Mouse (Mus musculus) liver, embryonic 13.5 days (tissue): ENCODE results near the gene E4f1. TPM values are rescaled to one million over a fixed set of nuclear protein-coding genes. Genes with fewer than 3 reads are reported as not detected.

Source experiments
- ATAC-seq: fragments of 200-750 bp; cut with Nextera tagmentation; 2 replicates; pipeline ENCODE4 v1.8.0; 2017; ENCODE audit warnings: low read depth, mild to moderate bottlenecking, moderate number of reproducible peaks, moderate library complexity
- DNase-seq: peaks from one replicate; pipeline ENCODE4 v3.0.0; 2022
- H3K27ac ChIP-seq: fragments of 300-500 bp; sonication (generic); 2 replicates; pipeline ENCODE4 v1.5.1; 2015; ENCODE audit warnings: moderate library complexity, mild to moderate bottlenecking, inconsistent platforms
- H3K27me3 ChIP-seq: fragments of 300-500 bp; sonication (generic); 2 replicates; pipeline ENCODE4 v1.6.1; 2015; ENCODE audit warnings: mild to moderate bottlenecking, inconsistent platforms
- H3K36me3 ChIP-seq: fragments of 300-500 bp; sonication (generic); 2 replicates; pipeline ENCODE4 v1.6.1; 2015; ENCODE audit warnings: mild to moderate bottlenecking, inconsistent platforms
- H3K4me1 ChIP-seq: fragments of 300-500 bp; sonication (generic); replicated peaks from 2 replicates; pipeline ENCODE4 v1.6.1; 2015; ENCODE audit warnings: inconsistent platforms
- H3K4me2 ChIP-seq: fragments of 300-500 bp; sonication (generic); 2 replicates; pipeline ENCODE4 v1.6.1; 2015; ENCODE audit warnings: inconsistent platforms, mild to moderate bottlenecking, moderate library complexity
- H3K4me3 ChIP-seq: fragments of 300-500 bp; sonication (generic); replicated peaks from 2 replicates; pipeline ENCODE4 v1.5.1; 2015; ENCODE audit warnings: mild to moderate bottlenecking, inconsistent platforms
- H3K9ac ChIP-seq: fragments of 300-500 bp; sonication (generic); 2 replicates; pipeline ENCODE4 v1.6.1; 2015; ENCODE audit warnings: mild to moderate bottlenecking, inconsistent platforms
- H3K9me3 ChIP-seq: fragments of 300-500 bp; sonication (generic); replicated peaks from 2 replicates; pipeline ENCODE4 v1.6.1; 2016; ENCODE audit warnings: inconsistent platforms
- WGBS: fragments of 180-500 bp; shearing (Covaris S2); methylation state at CpG from one replicate; pipeline ENCODE4 v1.1.7; 2015; ENCODE audit not compliant: insufficient replicate concordance; 5-methylcytosine and 5-hydroxymethylcytosine counted together
- polyA plus RNA-seq: library from polyadenylated mRNA; unstranded; fragments of >200 nt; fragmentation: Nextera tagmentation; extraction: Ambion mirVana; gene quantifications from 2 replicates; pipeline ENCODE4 v1.2.1, GENCODE M21; 2015

Gene E4f1
- polyA plus RNA-seq, 1 experiment from 2014 or later = 13.0 TPM

GRCm38 (mm10) chr17:24451220-24451619 lies 18.9 kb downstream of the E4f1 start:
- no peaks in the 10 kb centered on the region for H3K27me3 ChIP-seq
- ATAC-seq = no peak
- WGBS = 88% methylated on average over 6 of the region's 6 CpGs
- no peak overlapping the region for H3K4me2 ChIP-seq
- no peak overlapping the region for H3K4me3 ChIP-seq
- no peaks in the 10 kb centered on the region for H3K9me3 ChIP-seq
- H3K27ac ChIP-seq = no peak overlapping the region
- no peak overlapping the region for H3K9ac ChIP-seq
- peaks cover 28% of the 10 kb centered on the region for H3K4me1 ChIP-seq
- H3K36me3 ChIP-seq = peaks cover 52% of the 10 kb centered on the region
- DNase-seq = no peak

DNA sequence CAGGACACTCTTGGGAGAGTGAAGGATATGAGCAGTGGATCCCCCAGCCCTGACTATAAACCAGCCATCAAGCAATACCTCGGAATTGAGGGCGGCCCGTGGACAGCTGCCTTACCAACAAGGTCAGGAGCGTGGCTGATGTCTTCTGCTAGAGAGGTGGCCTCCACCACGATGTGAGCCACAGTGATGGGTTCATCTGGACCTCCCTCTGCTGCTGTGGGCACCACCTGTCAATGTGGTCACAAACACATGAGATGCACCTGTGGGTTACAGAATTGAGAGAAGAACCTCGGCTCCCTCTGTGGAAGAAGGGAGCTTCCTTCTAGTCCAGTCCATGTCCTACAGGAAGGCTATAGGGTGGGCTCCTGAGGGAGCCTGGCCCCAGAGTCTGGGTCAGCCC lies 20.6 kb downstream of the E4f1 start:
- H3K27me3 ChIP-seq = no peaks in the 10 kb centered on the region
- H3K4me2 ChIP-seq = no peak overlapping the region
- H3K27ac ChIP-seq = no peak overlapping the region
- WGBS = 83% methylated on average over 6 of the region's 6 CpGs
- no peak overlapping the region for H3K9ac ChIP-seq
- DNase-seq (no peak), ATAC-seq (no peak)
- H3K4me1 ChIP-seq = peaks cover 20% of the 10 kb centered on the region
- no peak overlapping the region for H3K4me3 ChIP-seq
- no peaks in the 10 kb centered on the region for H3K9me3 ChIP-seq
- H3K36me3 ChIP-seq = peaks cover 69% of the 10 kb centered on the region

- H3K4me1 ChIP-seq = no peaks in the 10 kb centered on the region
- no peak overlapping the region for H3K9ac ChIP-seq
- no peak overlapping the region for H3K4me3 ChIP-seq
- 81% methylated on average over 8 of the region's 8 CpGs for WGBS
- DNase-seq (no peak), ATAC-seq (no peak)
- peaks cover 81% of the 10 kb centered on the region for H3K36me3 ChIP-seq
- no peaks in the 10 kb centered on the region for H3K9me3 ChIP-seq
- no peaks in the 10 kb centered on the region for H3K27me3 ChIP-seq
- H3K27ac ChIP-seq = no peak overlapping the region
- no peak overlapping the region for H3K4me2 ChIP-seq
Observed at GRCm38 (mm10) chr17:24446590-24446989, 23.5 kb downstream of the E4f1 start.

GRCm38 (mm10) chr17:24443409-24443808 lies 26.7 kb downstream of the E4f1 start:
- Histone ChIP-seq H3K4me1 (no peaks in the 10 kb centered on the region), H3K4me2 (no peak overlapping the region), H3K27me3 (no peaks in the 10 kb centered on the region), H3K9me3 (no peaks in the 10 kb centered on the region), H3K9ac (no peak overlapping the region), H3K36me3 (peaks cover 76% of the 10 kb centered on the region), H3K27ac (no peak overlapping the region), H3K4me3 (no peak overlapping the region)
- ATAC-seq = no peak
- WGBS = 84% methylated on average over 4 of the region's 4 CpGs
- no peak for DNase-seq

DNA sequence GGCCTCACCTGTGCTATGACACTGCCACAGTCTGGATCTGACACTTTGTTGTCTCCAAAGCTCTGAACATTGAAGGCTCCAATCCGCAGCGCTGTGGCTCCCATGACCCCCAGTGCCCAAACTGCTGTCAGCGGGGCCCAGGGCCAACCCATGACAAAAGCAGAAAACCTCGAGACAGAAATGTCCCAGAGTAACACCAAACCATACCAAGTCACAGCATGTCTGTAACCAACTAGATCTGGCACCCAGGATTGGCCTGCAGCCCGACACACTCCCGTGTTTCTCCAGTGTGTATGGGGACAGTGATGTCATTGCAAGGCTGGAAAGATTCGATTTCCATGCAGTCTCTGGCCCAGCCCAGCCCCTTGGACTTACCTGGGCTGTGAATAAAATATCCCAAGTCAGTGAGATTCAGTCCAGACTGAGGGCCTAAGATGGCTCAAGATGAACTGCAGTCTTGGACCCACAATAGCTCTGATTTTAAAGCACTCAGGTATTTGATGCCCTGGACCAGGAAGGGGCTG lies 27.4 kb downstream of the E4f1 start, which contains the start of gene Dnase1l2:
Gene Dnase1l2, minus strand, starts transcription at position 474 of the 524 bp plus-strand sequence.
- Histone ChIP-seq H3K27me3 (no peaks in the 10 kb centered on the region), H3K9ac (no peak within 1 kb of the TSS), H3K4me3 (no peak within 1 kb of the TSS), H3K4me2 (no peak within 1 kb of the TSS), H3K4me1 (no peaks in the 10 kb centered on the region), H3K36me3 (peaks cover 76% of the 10 kb centered on the region), H3K27ac (no peak within 1 kb of the TSS), H3K9me3 (no peaks in the 10 kb centered on the region)
- WGBS = 74% methylated on average over 7 of the region's 7 CpGs
- DNase-seq = no peak
- ATAC-seq = no peak

DNA sequence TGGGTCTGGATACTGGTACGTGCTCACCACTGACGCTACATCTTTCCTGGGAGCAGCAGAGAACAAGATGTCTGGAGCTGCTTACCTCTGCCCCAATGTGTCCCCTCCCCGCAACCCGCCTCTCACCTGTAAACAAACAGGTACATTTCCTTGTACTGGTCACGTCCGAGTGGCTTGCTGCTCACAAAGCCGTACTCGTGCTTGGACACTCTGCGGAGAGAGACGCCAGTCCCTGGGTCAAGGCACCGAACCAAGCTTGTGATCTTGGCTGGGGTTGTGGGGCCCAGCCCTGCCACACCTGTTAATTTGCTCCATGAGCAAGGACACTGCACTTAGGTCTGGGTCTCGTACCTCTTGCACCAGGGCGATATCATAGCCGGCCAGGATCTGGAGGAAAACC lies 28.0 kb downstream of the E4f1 start:
- H3K27ac ChIP-seq = no peak overlapping the region
- peaks cover 75% of the 10 kb centered on the region for H3K36me3 ChIP-seq
- H3K27me3 ChIP-seq = no peaks in the 10 kb centered on the region
- no peaks in the 10 kb centered on the region for H3K9me3 ChIP-seq
- 86% methylated on average over 14 of the region's 14 CpGs for WGBS
- no peak for DNase-seq
- H3K4me3 ChIP-seq = no peak overlapping the region
- ATAC-seq = no peak
- no peak overlapping the region for H3K9ac ChIP-seq
- H3K4me2 ChIP-seq = no peak overlapping the region
- no peaks in the 10 kb centered on the region for H3K4me1 ChIP-seq

- DNase-seq (no peak), ATAC-seq (no peak)
- Histone ChIP-seq H3K4me2 (no peak overlapping the region), H3K9me3 (no peaks in the 10 kb centered on the region), H3K4me3 (no peak overlapping the region), H3K27me3 (no peaks in the 10 kb centered on the region), H3K36me3 (peaks cover 75% of the 10 kb centered on the region), H3K4me1 (no peaks in the 10 kb centered on the region), H3K9ac (no peak overlapping the region), H3K27ac (no peak overlapping the region)
- WGBS = 50% methylated on average over 2 of the region's 2 CpGs
Observed at GRCm38 (mm10) chr17:24441148-24441547, 29.0 kb downstream of the E4f1 start.

- Histone ChIP-seq H3K27ac (no peak overlapping the region), H3K27me3 (no peaks in the 10 kb centered on the region), H3K36me3 (peaks cover 74% of the 10 kb centered on the region), H3K9ac (no peak overlapping the region), H3K4me2 (no peak overlapping the region), H3K4me1 (no peaks in the 10 kb centered on the region), H3K4me3 (no peak overlapping the region), H3K9me3 (no peaks in the 10 kb centered on the region)
- DNase-seq (no peak), ATAC-seq (no peak)
- WGBS = 91% methylated on average over 8 of the region's 8 CpGs
Observed at GRCm38 (mm10) chr17:24440377-24440776, 29.7 kb downstream of the E4f1 start.

DNA sequence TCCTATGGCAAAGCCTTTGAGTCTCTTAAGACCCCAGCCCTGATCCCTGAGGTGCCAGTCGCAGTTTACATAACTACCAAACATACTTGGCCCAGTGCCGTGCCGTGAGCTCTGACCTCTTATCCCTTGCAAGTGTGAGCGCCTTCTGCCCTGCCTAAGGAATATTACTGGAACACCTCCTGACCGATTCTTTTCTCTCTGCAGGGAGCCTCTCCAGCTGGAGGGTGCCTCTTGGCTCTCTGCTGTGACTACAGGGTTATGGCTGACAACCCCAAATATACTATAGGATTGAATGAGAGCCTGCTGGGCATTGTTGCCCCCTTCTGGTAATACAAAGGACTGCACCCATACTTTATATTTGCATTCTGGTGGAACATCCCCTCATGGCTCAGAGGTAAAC lies 33.1 kb downstream of the E4f1 start:
- WGBS = 81% methylated on average over 5 of the region's 5 CpGs

DNA sequence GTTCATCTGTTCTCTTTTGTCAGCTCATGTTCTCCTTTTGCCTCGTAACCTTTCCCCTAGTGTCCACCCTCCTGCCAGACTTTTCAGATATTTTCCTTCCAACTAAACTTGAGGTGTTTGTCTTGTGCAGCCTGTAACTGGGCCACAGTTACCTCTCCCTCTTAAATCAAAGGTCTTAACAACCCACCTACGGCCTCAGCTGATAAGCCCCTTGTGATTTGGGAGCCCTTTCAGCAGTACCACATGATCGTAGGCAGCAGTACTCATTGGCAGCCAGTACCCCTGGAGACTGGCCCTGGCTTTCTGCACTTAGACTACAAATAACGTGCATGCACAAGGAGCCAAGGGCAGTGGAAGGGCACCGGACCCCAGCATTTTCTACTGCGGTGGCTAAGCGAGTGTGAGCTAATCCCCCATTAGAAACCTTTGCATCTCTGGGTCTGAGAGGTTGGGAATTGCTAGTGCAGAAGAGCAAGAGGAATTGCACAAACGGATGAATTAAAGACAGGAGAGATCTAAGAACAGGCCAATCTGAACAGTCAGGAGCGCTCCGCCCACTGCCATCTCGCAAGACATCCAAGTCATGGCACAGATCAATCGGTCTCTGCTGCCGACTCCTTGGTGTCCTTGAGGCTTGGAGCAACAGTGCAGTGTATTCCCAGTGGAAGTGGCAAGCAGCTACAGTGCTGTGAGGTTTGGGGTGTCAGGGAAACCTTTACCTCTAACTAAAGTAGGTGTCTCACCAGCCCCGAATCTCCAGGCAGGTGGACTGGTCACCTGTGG lies 40.7 kb downstream of the E4f1 start:
- Histone ChIP-seq H3K4me1 (peaks cover 32% of the 10 kb centered on the region), H3K4me2 (no peak overlapping the region), H3K27ac (0 out of 2 replicates have a peak overlapping the region, but pooled peaks have one; percentile 16), H3K9ac (no peak overlapping the region), H3K27me3 (no peaks in the 10 kb centered on the region), H3K4me3 (no peak overlapping the region), H3K9me3 (no peaks in the 10 kb centered on the region), H3K36me3 (peaks cover 34% of the 10 kb centered on the region)
- WGBS = 80% methylated on average over 14 of the region's 14 CpGs
- ATAC-seq (no peak), DNase-seq (no peak)

More for the DNA sequence above, 33.1 kb downstream of the E4f1 start:
- Histone ChIP-seq H3K27me3 (no peaks in the 10 kb centered on the region), H3K9ac (no peak overlapping the region), H3K36me3 (peaks cover 72% of the 10 kb centered on the region), H3K4me3 (no peak overlapping the region), H3K9me3 (no peaks in the 10 kb centered on the region), H3K4me2 (no peak overlapping the region), H3K4me1 (no peaks in the 10 kb centered on the region), H3K27ac (no peak overlapping the region)
- ATAC-seq = peak; percentile 47
- DNase-seq = peak; percentile 35

GRCm38 (mm10) chr17:24427170-24427557 lies 42.9 kb downstream of the E4f1 start:
- WGBS = 1% methylated on average over 8 of the region's 8 CpGs
- H3K4me3 ChIP-seq = peak overlapping the region; percentile 81
- H3K9me3 ChIP-seq = no peaks in the 10 kb centered on the region
- peaks cover 47% of the 10 kb centered on the region for H3K36me3 ChIP-seq
- H3K4me2 ChIP-seq = peak overlapping the region; percentile 84
- peak overlapping the region; percentile 92 for H3K9ac ChIP-seq
- no peaks in the 10 kb centered on the region for H3K27me3 ChIP-seq
- DNase-seq = no peak
- H3K4me1 ChIP-seq = peaks cover 32% of the 10 kb centered on the region
- H3K27ac ChIP-seq = peak overlapping the region; percentile 95
- ATAC-seq = no peak
